Mouse (Mus musculus) liver, embryonic 14.5 days (tissue): ENCODE measurements around the gene Bcl2l11.

Source experiments
- CTCF ChIP-seq: IDR thresholded peaks from 2 replicates; pipeline ENCODE4 v1.5.1; 2016; ENCODE audit warnings: antibody characterized with exemption, low read depth, control low read depth
- EP300 ChIP-seq: IDR thresholded peaks from 2 replicates; pipeline ENCODE4 v1.6.1; 2016; ENCODE audit warnings: antibody characterized with exemption, low read depth

DNA sequence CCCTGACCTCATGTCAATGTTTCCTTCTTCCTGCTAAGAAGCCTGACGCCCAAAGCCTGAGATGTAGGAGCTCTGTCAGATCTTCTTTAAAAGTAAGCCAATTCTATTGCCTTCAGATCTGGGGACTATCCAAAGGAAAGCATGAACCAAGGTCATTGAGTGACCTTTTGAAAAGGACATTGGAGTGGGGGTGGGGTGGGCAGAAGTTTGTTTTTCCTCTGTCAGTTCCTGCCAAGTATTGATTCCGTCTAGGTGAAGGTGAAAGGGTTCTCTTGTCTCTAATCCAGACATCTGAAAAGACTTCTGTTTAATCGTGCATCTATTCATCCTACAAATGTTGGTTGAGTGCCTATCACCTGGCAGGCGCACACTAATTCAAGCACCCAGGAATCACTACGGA lies 43.6 kb downstream of the Bcl2l11 start:
- TF ChIP-seq CTCF (no peak), EP300 (no peak)
